ENCODE assay signal across 18 mouse cellular contexts in the genomic region with DNA sequence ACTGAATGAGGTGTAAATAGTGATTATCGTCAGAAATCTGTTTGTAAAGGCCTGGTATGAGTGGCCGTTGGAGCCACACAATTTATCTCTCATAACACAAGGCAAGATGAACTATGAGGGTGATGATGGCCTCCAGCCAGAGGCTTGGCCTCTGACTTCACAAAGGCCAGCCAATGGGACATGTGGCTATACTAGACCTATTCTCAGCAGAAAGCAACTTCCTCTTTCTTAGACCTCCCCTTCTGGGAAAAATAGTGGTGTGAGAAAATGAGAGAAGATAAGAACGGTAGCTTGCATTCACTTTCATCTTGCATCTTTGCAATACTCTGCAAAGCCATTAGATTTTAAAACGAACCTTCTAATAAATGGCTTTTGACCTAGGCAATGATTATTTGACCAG.
DNase-seq lines count a peak whose midpoint lies in the region; ATAC-seq lines count a peak whose summit lies in the region.
"Had no signal": no experiment of that assay in that cellular context is flagged by ENCODE, and none has a peak within 500 bp of the region (broad histone marks: within the 10 kb centered on the region; RNA-seq: fewer than 3 reads in every experiment).

No protein-coding gene starts in this region.

- no peak overlapping the region for H3K9ac ChIP-seq in kidney, embryonic 14.5 days (ENCODE audit: low read depth, low read length)
- no peak overlapping the region for H3K9ac ChIP-seq in hindbrain, embryonic 12.5 days
- H3K9ac ChIP-seq: embryonic facial prominence, embryonic 12.5 days; heart, embryonic 12.5 days; limb, embryonic 15.5 days; neural tube, embryonic 12.5 days had no signal

- H3K9me3 ChIP-seq in kidney, embryonic 14.5 days (ENCODE audit: control insufficient read depth, low read length): no peaks in the 10 kb centered on the region
- no peaks in the 10 kb centered on the region for H3K9me3 ChIP-seq in megakaryocyte, embryonic 14.5 days
- no peaks in the 10 kb centered on the region for H3K9me3 ChIP-seq in hindbrain, embryonic 12.5 days (replicated peaks)
- H3K9me3 ChIP-seq: embryonic facial prominence, embryonic 12.5 days; heart, embryonic 12.5 days; limb, embryonic 15.5 days; neural tube, embryonic 12.5 days had no signal

- H3K36me3 ChIP-seq in kidney, embryonic 14.5 days (ENCODE audit: control insufficient read depth, insufficient read depth, low read length): no peaks in the 10 kb centered on the region
- no peaks in the 10 kb centered on the region for H3K36me3 ChIP-seq in megakaryocyte, embryonic 14.5 days (replicated peaks; ENCODE audit: low read length)
- H3K36me3 ChIP-seq in hindbrain, embryonic 12.5 days: no peaks in the 10 kb centered on the region
- H3K36me3 ChIP-seq: embryonic facial prominence, embryonic 12.5 days; heart, embryonic 12.5 days; limb, embryonic 15.5 days; neural tube, embryonic 12.5 days had no signal

- H3K4me1 ChIP-seq in kidney, embryonic 14.5 days (ENCODE audit: control insufficient read depth, insufficient read depth, low read length): no peaks in the 10 kb centered on the region
- peaks cover 38% of the 10 kb centered on the region for H3K4me1 ChIP-seq in megakaryocyte, embryonic 14.5 days
- H3K4me1 ChIP-seq in hindbrain, embryonic 12.5 days: no peaks in the 10 kb centered on the region
- H3K4me1 ChIP-seq: embryonic facial prominence, embryonic 12.5 days; limb, embryonic 15.5 days; neural tube, embryonic 12.5 days had no signal

- no peak overlapping the region for H3K27ac ChIP-seq in kidney, embryonic 14.5 days (ENCODE audit: low read depth, low read length)
- no peak overlapping the region for H3K27ac ChIP-seq in hindbrain, embryonic 12.5 days
- H3K27ac ChIP-seq: embryonic facial prominence, embryonic 12.5 days; limb, embryonic 15.5 days; macrophage; neural tube, embryonic 12.5 days had no signal

- DNase-seq in kidney, adult 18-20 months: peak; percentile 37
- DNase-seq in liver: peak; percentile 23
- DNase-seq in urinary bladder, postnatal 4 days (ENCODE audit: low spot score in 2 of 2): no peak
- DNase-seq in embryo, embryonic 10.5 days (ENCODE audit: low spot score): no peak
- DNase-seq: cerebellum, adult 11 months; cerebellum, postnatal 36 days; heart, postnatal 36 days; right cerebral cortex, postnatal 4 days had no signal

- H3K4me2 ChIP-seq in kidney, embryonic 14.5 days (replicated peaks; ENCODE audit: low read depth, low read length): no peak overlapping the region
- no peak overlapping the region for H3K4me2 ChIP-seq in hindbrain, embryonic 12.5 days (replicated peaks)
- H3K4me2 ChIP-seq: embryonic facial prominence, embryonic 12.5 days; heart, embryonic 12.5 days; limb, embryonic 15.5 days; neural tube, embryonic 12.5 days had no signal

- ATAC-seq in kidney, embryonic 14.5 days (ENCODE audit: low FRiP score, low TSS enrichment): no peak
- ATAC-seq in granulocyte monocyte progenitor cell, adult 5-6 weeks (replicated peaks; ENCODE audit: poor library complexity, severe bottlenecking): peak; percentile 94
- ATAC-seq in hindbrain, embryonic 12.5 days (ENCODE audit: low FRiP score): no peak
- ATAC-seq: inflammation-experienced regulatory T-cells, adult 6 months had no signal

- H3K4me3 ChIP-seq in kidney, embryonic 14.5 days (ENCODE audit: low read length): no peak overlapping the region
- peak overlapping the region; percentile 5 for H3K4me3 ChIP-seq in megakaryocyte, embryonic 14.5 days (replicated peaks)
- H3K4me3 ChIP-seq in hindbrain, embryonic 12.5 days: no peak overlapping the region
- H3K4me3 ChIP-seq: embryonic facial prominence, embryonic 12.5 days; heart, embryonic 12.5 days; limb, embryonic 15.5 days; neural tube, embryonic 12.5 days had no signal

- no peaks in the 10 kb centered on the region for H3K27me3 ChIP-seq in kidney, embryonic 14.5 days (ENCODE audit: control insufficient read depth, insufficient read depth, low read length)
- no peaks in the 10 kb centered on the region for H3K27me3 ChIP-seq in megakaryocyte, embryonic 14.5 days (replicated peaks)
- H3K27me3 ChIP-seq in hindbrain, embryonic 12.5 days: no peaks in the 10 kb centered on the region
- H3K27me3 ChIP-seq: embryonic facial prominence, embryonic 12.5 days; heart, embryonic 12.5 days; limb, embryonic 15.5 days; neural tube, embryonic 12.5 days had no signal

- WGBS in kidney, embryonic 14.5 days: 77% methylated on average over 4 of the region's 4 CpGs
- WGBS in hindbrain, embryonic 12.5 days: 91% methylated on average over 4 of the region's 4 CpGs

Comparison
In these comparisons a context has a peak if more than half of its experiments do, and no peak if none do; other contexts are left out.
1. DNase-seq: peak in kidney, adult 18-20 months (single experiment) and liver (single experiment); none in urinary bladder, postnatal 4 days (0 of 2) and embryo, embryonic 10.5 days (single experiment).